Mouse (Mus musculus): ENCODE measurements around the gene Fam186a. TPM values are rescaled to one million over a fixed set of nuclear protein-coding genes. Genes with fewer than 3 reads are reported as not detected.

Fam186a gene
- polyA plus RNA-seq, 1 experiment from 2014 or later, result not detected

- Histone ChIP-seq H3K4me3 (ENCODE audit: control insufficient read depth in 1 of 2, insufficient read depth in 1 of 2, low read depth in 1 of 2, low read length in 2 of 2) (no peak overlapping the region), H3K9ac (ENCODE audit: low read length) (no peak overlapping the region), H3K27me3 (ENCODE audit: control insufficient read depth, insufficient read depth, low read length) (no peaks in the 10 kb centered on the region), H3K9me3 (ENCODE audit: control insufficient read depth, low read length) (no peaks in the 10 kb centered on the region), H3K36me3 (ENCODE audit: control insufficient read depth, insufficient read depth, low read length) (no peaks in the 10 kb centered on the region), H3K27ac (replicated peaks in 1 of 2; ENCODE audit: control insufficient read depth in 1 of 2, insufficient read depth in 1 of 2, low read depth in 2 of 2, low read length in 2 of 2) (no peak overlapping the region), H3K4me1 (ENCODE audit: control insufficient read depth in 2 of 2, insufficient read depth in 2 of 2, low read length in 2 of 2) (no peaks in the 10 kb centered on the region), H3K4me2 (ENCODE audit: low read length) (no peak overlapping the region)
- ATAC-seq (ENCODE audit: insufficient number of reproducible peaks, insufficient read depth, low FRiP score, low read depth), result no peak
- 86% methylated on average over 8 of the region's 8 CpGs for WGBS
Measured at GRCm38 (mm10) chr15:99965103-99965775, 1.6 kb downstream of the Fam186a start.

- 54% methylated on average over 4 of the region's 4 CpGs for WGBS
- H3K27me3 ChIP-seq (ENCODE audit: control insufficient read depth, insufficient read depth, low read length), result no peaks in the 10 kb centered on the region
- no peaks in the 10 kb centered on the region for H3K4me1 ChIP-seq (ENCODE audit: control insufficient read depth in 2 of 2, insufficient read depth in 2 of 2, low read length in 2 of 2)
- H3K27ac ChIP-seq (replicated peaks in 1 of 2; ENCODE audit: control insufficient read depth in 1 of 2, insufficient read depth in 1 of 2, low read depth in 2 of 2, low read length in 2 of 2), result no peak overlapping the region
- no peak overlapping the region for H3K4me3 ChIP-seq (ENCODE audit: control insufficient read depth in 1 of 2, insufficient read depth in 1 of 2, low read depth in 1 of 2, low read length in 2 of 2)
- no peak overlapping the region for H3K4me2 ChIP-seq (ENCODE audit: low read length)
- no peaks in the 10 kb centered on the region for H3K9me3 ChIP-seq (ENCODE audit: control insufficient read depth, low read length)
- H3K9ac ChIP-seq (ENCODE audit: low read length), result no peak overlapping the region
- no peak for ATAC-seq (ENCODE audit: insufficient number of reproducible peaks, insufficient read depth, low FRiP score, low read depth)
- no peaks in the 10 kb centered on the region for H3K36me3 ChIP-seq (ENCODE audit: control insufficient read depth, insufficient read depth, low read length)
Measured at GRCm38 (mm10) chr15:99955324-99955723, 11.5 kb downstream of the Fam186a start.

- no peak overlapping the region for H3K9ac ChIP-seq (ENCODE audit: low read length)
- no peak for ATAC-seq (ENCODE audit: insufficient number of reproducible peaks, insufficient read depth, low FRiP score, low read depth)
- WGBS, result 72% methylated on average over 4 of the region's 4 CpGs
Measured at GRCm38 (mm10) chr15:99940970-99941630, 25.8 kb downstream of the Fam186a start.

GRCm38 (mm10) chr15:99940426-99940825, 26.4 kb downstream of the Fam186a start:
- ATAC-seq (ENCODE audit: insufficient number of reproducible peaks, insufficient read depth, low FRiP score, low read depth), result no peak
- H3K36me3 ChIP-seq (ENCODE audit: control insufficient read depth, insufficient read depth, low read length), result no peaks in the 10 kb centered on the region
- no peak overlapping the region for H3K4me3 ChIP-seq (ENCODE audit: control insufficient read depth in 1 of 2, insufficient read depth in 1 of 2, low read depth in 1 of 2, low read length in 2 of 2)
- no peaks in the 10 kb centered on the region for H3K9me3 ChIP-seq (ENCODE audit: control insufficient read depth, low read length)
- H3K27ac ChIP-seq (replicated peaks in 1 of 2; ENCODE audit: control insufficient read depth in 1 of 2, insufficient read depth in 1 of 2, low read depth in 2 of 2, low read length in 2 of 2), result no peak overlapping the region
- no peak overlapping the region for H3K9ac ChIP-seq (ENCODE audit: low read length)
- 49% methylated on average over 2 of the region's 2 CpGs for WGBS
- H3K27me3 ChIP-seq (ENCODE audit: control insufficient read depth, insufficient read depth, low read length), result no peaks in the 10 kb centered on the region
- H3K4me2 ChIP-seq (ENCODE audit: low read length), result no peak overlapping the region
- no peaks in the 10 kb centered on the region for H3K4me1 ChIP-seq (ENCODE audit: control insufficient read depth in 2 of 2, insufficient read depth in 2 of 2, low read length in 2 of 2)

More at GRCm38 (mm10) chr15:99940970-99941630, 25.8 kb downstream of the Fam186a start:
- H3K4me2 ChIP-seq (ENCODE audit: low read length), result no peak overlapping the region
- H3K4me3 ChIP-seq (ENCODE audit: control insufficient read depth in 1 of 2, insufficient read depth in 1 of 2, low read depth in 1 of 2, low read length in 2 of 2), result no peak overlapping the region
- no peaks in the 10 kb centered on the region for H3K27me3 ChIP-seq (ENCODE audit: control insufficient read depth, insufficient read depth, low read length)
- H3K36me3 ChIP-seq (ENCODE audit: control insufficient read depth, insufficient read depth, low read length), result no peaks in the 10 kb centered on the region
- no peak overlapping the region for H3K27ac ChIP-seq (replicated peaks in 1 of 2; ENCODE audit: control insufficient read depth in 1 of 2, insufficient read depth in 1 of 2, low read depth in 2 of 2, low read length in 2 of 2)
- no peaks in the 10 kb centered on the region for H3K4me1 ChIP-seq (ENCODE audit: control insufficient read depth in 2 of 2, insufficient read depth in 2 of 2, low read length in 2 of 2)
- no peaks in the 10 kb centered on the region for H3K9me3 ChIP-seq (ENCODE audit: control insufficient read depth, low read length)

GRCm38 (mm10) chr15:99937841-99938240, 29.0 kb downstream of the Fam186a start:
- Histone ChIP-seq H3K4me3 (ENCODE audit: control insufficient read depth in 1 of 2, insufficient read depth in 1 of 2, low read depth in 1 of 2, low read length in 2 of 2) (no peak overlapping the region), H3K27me3 (ENCODE audit: control insufficient read depth, insufficient read depth, low read length) (no peaks in the 10 kb centered on the region), H3K27ac (replicated peaks in 1 of 2; ENCODE audit: control insufficient read depth in 1 of 2, insufficient read depth in 1 of 2, low read depth in 2 of 2, low read length in 2 of 2) (no peak overlapping the region), H3K36me3 (ENCODE audit: control insufficient read depth, insufficient read depth, low read length) (no peaks in the 10 kb centered on the region), H3K4me1 (ENCODE audit: control insufficient read depth in 2 of 2, insufficient read depth in 2 of 2, low read length in 2 of 2) (no peaks in the 10 kb centered on the region), H3K9me3 (ENCODE audit: control insufficient read depth, low read length) (no peaks in the 10 kb centered on the region), H3K4me2 (ENCODE audit: low read length) (no peak overlapping the region), H3K9ac (ENCODE audit: low read length) (no peak overlapping the region)
- no peak for ATAC-seq (ENCODE audit: insufficient number of reproducible peaks, insufficient read depth, low FRiP score, low read depth)
- 84% methylated on average over 8 of the region's 8 CpGs for WGBS

- Histone ChIP-seq H3K36me3 (ENCODE audit: control insufficient read depth, insufficient read depth, low read length) (no peaks in the 10 kb centered on the region), H3K27me3 (ENCODE audit: control insufficient read depth, insufficient read depth, low read length) (no peaks in the 10 kb centered on the region), H3K4me3 (ENCODE audit: control insufficient read depth in 1 of 2, insufficient read depth in 1 of 2, low read depth in 1 of 2, low read length in 2 of 2) (no peak overlapping the region), H3K4me1 (ENCODE audit: control insufficient read depth in 2 of 2, insufficient read depth in 2 of 2, low read length in 2 of 2) (no peaks in the 10 kb centered on the region), H3K27ac (replicated peaks in 1 of 2; ENCODE audit: control insufficient read depth in 1 of 2, insufficient read depth in 1 of 2, low read depth in 2 of 2, low read length in 2 of 2) (no peak overlapping the region), H3K9me3 (ENCODE audit: control insufficient read depth, low read length) (no peaks in the 10 kb centered on the region), H3K9ac (ENCODE audit: low read length) (no peak overlapping the region), H3K4me2 (ENCODE audit: low read length) (no peak overlapping the region)
- WGBS, result 87% methylated on average over 3 of the region's 3 CpGs
- no peak for ATAC-seq (ENCODE audit: insufficient number of reproducible peaks, insufficient read depth, low FRiP score, low read depth)
Measured at GRCm38 (mm10) chr15:99936659-99937058, 30.2 kb downstream of the Fam186a start.

- H3K27me3 ChIP-seq (ENCODE audit: control insufficient read depth, insufficient read depth, low read length), result no peaks in the 10 kb centered on the region
- no peak overlapping the region for H3K27ac ChIP-seq (replicated peaks in 1 of 2; ENCODE audit: control insufficient read depth in 1 of 2, insufficient read depth in 1 of 2, low read depth in 2 of 2, low read length in 2 of 2)
- no peak for ATAC-seq (ENCODE audit: insufficient number of reproducible peaks, insufficient read depth, low FRiP score, low read depth)
- no peaks in the 10 kb centered on the region for H3K4me1 ChIP-seq (ENCODE audit: control insufficient read depth in 2 of 2, insufficient read depth in 2 of 2, low read length in 2 of 2)
- H3K9ac ChIP-seq (ENCODE audit: low read length), result no peak overlapping the region
- no peaks in the 10 kb centered on the region for H3K9me3 ChIP-seq (ENCODE audit: control insufficient read depth, low read length)
- H3K4me2 ChIP-seq (ENCODE audit: low read length), result no peak overlapping the region
- WGBS, result 46% methylated on average over 1 of the region's 1 CpGs
- H3K4me3 ChIP-seq (ENCODE audit: control insufficient read depth in 1 of 2, insufficient read depth in 1 of 2, low read depth in 1 of 2, low read length in 2 of 2), result no peak overlapping the region
- H3K36me3 ChIP-seq (ENCODE audit: control insufficient read depth, insufficient read depth, low read length), result no peaks in the 10 kb centered on the region
Measured at GRCm38 (mm10) chr15:99934501-99934900, 32.4 kb downstream of the Fam186a start.

Data from heart, embryonic 14.5 days (tissue).